Mouse (Mus musculus) bone marrow macrophage, adult 2 months (primary cell): Measurements from ENCODE around the gene Enah.

ENCODE experiments used
- CTCF ChIP-seq: IDR thresholded peaks from 2 replicates; pipeline ENCODE4 v1.5.1; 2012; ENCODE audit warnings: low read depth, mild to moderate bottlenecking, low read length, moderate library complexity
- POLR2A ChIP-seq: IDR thresholded peaks from 2 replicates; pipeline ENCODE4 v1.6.1; 2012; ENCODE audit warnings: mild to moderate bottlenecking, low read depth, low read length, borderline replicate concordance

- no peak for TF ChIP-seq POLR2A
- no peak for TF ChIP-seq CTCF
These were observed 41.4 kb upstream of the Enah start for GRCm38 (mm10) chr1:182061203-182061602.
